Mouse (Mus musculus) heart, embryonic 16.5 days (tissue): Measurements from ENCODE around the gene Pdlim1. TPM values are rescaled to one million over a fixed set of nuclear protein-coding genes. Genes with fewer than 3 reads are reported as not detected.

Experiments
- ATAC-seq: fragments of 200-750 bp; cut with Nextera tagmentation; replicated peaks from 2 replicates; pipeline ENCODE4 v1.8.0; 2017; ENCODE audit warnings: moderate number of reproducible peaks; ENCODE audit not compliant: insufficient read depth, low FRiP score; ENCODE audit errors: extremely low read depth
- H3K27ac ChIP-seq: fragments of 300-500 bp; sonication (generic); 2 replicates; pipeline ENCODE4 v1.5.1; 2014; ENCODE audit warnings: mild to moderate bottlenecking, low read length, control low read depth, moderate library complexity
- H3K27me3 ChIP-seq: fragments of 300-500 bp; sonication (generic); 2 replicates; pipeline ENCODE4 v1.6.1; 2014; ENCODE audit warnings: low read length, mixed read lengths; ENCODE audit not compliant: control insufficient read depth, insufficient read depth
- H3K36me3 ChIP-seq: fragments of 300-500 bp; sonication (generic); 2 replicates; pipeline ENCODE4 v1.6.1; 2014; ENCODE audit not compliant: control insufficient read depth, insufficient read depth
- H3K4me1 ChIP-seq: fragments of 300-500 bp; sonication (generic); 2 replicates; pipeline ENCODE4 v1.6.1; 2014; ENCODE audit warnings: low read length, mixed read lengths; ENCODE audit not compliant: control insufficient read depth, insufficient read depth
- H3K4me2 ChIP-seq: fragments of 300-500 bp; sonication (generic); 2 replicates; pipeline ENCODE4 v1.6.1; 2014; ENCODE audit warnings: low read depth, mild to moderate bottlenecking, control low read depth, low read length
- H3K4me3 ChIP-seq: fragments of 300-500 bp; sonication (generic); 2 replicates; pipeline ENCODE4 v1.5.1; 2014; ENCODE audit warnings: mild to moderate bottlenecking, control low read depth, low read length
- H3K9ac ChIP-seq: fragments of 300-500 bp; sonication (generic); 2 replicates; pipeline ENCODE4 v1.6.1; 2014; ENCODE audit warnings: low read length, control low read depth
- H3K9me3 ChIP-seq: fragments of 300-500 bp; sonication (generic); replicated peaks from 2 replicates; pipeline ENCODE4 v1.6.1; 2016; ENCODE audit warnings: low read length; ENCODE audit not compliant: control insufficient read depth
- WGBS: fragments of 180-500 bp; shearing (Covaris S2); extraction: QIAGEN DNeasy Blood & Tissue Kit; methylation state at CpG from one replicate; pipeline ENCODE4 v1.1.7; 2014; 5-methylcytosine and 5-hydroxymethylcytosine counted together
- polyA plus RNA-seq: library from polyadenylated mRNA; unstranded; fragments of >200 nt; fragmentation: Nextera tagmentation; extraction: Ambion mirVana; gene quantifications from 2 replicates; pipeline ENCODE4 v1.2.1, GENCODE M21; 2015

Pdlim1 gene
- polyA plus RNA-seq, 1 experiment from 2014 or later: 267 TPM

- Histone ChIP-seq H3K4me3 (no peak overlapping the region), H3K9ac (no peak overlapping the region), H3K9me3 (no peaks in the 10 kb centered on the region), H3K4me1 (peaks cover 19% of the 10 kb centered on the region), H3K4me2 (no peak overlapping the region), H3K27ac (peak overlapping the region; percentile 19; the same call in 1 of the 2 replicates), H3K27me3 (no peaks in the 10 kb centered on the region), H3K36me3 (peaks cover 24% of the 10 kb centered on the region)
- ATAC-seq: no peak
- 76% methylated on average over 2 of the region's 2 CpGs for WGBS
Observed at GRCm38 (mm10) chr19:40306631-40307030, 35.0 kb upstream of the Pdlim1 start.

GRCm38 (mm10) chr19:40305456-40305855 lies 33.8 kb upstream of the Pdlim1 start:
- Histone ChIP-seq H3K27ac (no peak overlapping the region), H3K27me3 (no peaks in the 10 kb centered on the region), H3K4me3 (no peak overlapping the region), H3K9me3 (no peaks in the 10 kb centered on the region), H3K4me1 (peaks cover 19% of the 10 kb centered on the region), H3K4me2 (no peak overlapping the region), H3K9ac (no peak overlapping the region), H3K36me3 (peaks cover 17% of the 10 kb centered on the region)
- WGBS: 71% methylated on average over 7 of the region's 7 CpGs
- no peak for ATAC-seq

- H3K36me3 ChIP-seq: peaks cover 2% of the 10 kb centered on the region; the same call in 1 of the 2 replicates
- H3K9ac ChIP-seq: peak overlapping the region; percentile 58
- H3K27ac ChIP-seq: peak overlapping the region; percentile 79
- ATAC-seq: peak; percentile 90
- no peaks in the 10 kb centered on the region for H3K9me3 ChIP-seq
- peak overlapping the region; percentile 37; the same call in 1 of the 2 replicates for H3K4me2 ChIP-seq
- H3K27me3 ChIP-seq: no peaks in the 10 kb centered on the region
- H3K4me1 ChIP-seq: peaks cover 28% of the 10 kb centered on the region
- no peak overlapping the region for H3K4me3 ChIP-seq
- WGBS: 34% methylated on average over 9 of the region's 9 CpGs
Observed at GRCm38 (mm10) chr19:40302916-40303315, 31.3 kb upstream of the Pdlim1 start.

GRCm38 (mm10) chr19:40302477-40302876 lies 30.8 kb upstream of the Pdlim1 start:
- Histone ChIP-seq H3K27me3 (no peaks in the 10 kb centered on the region), H3K27ac (peak overlapping the region; percentile 79), H3K4me3 (no peak overlapping the region), H3K36me3 (0 out of 2 replicates have a peak, but pooled peaks cover 2% of the 10 kb centered on the region), H3K9me3 (no peaks in the 10 kb centered on the region), H3K9ac (peak overlapping the region; percentile 58), H3K4me2 (peak overlapping the region; percentile 37), H3K4me1 (peaks cover 32% of the 10 kb centered on the region)
- ATAC-seq: no peak
- WGBS: 37% methylated on average over 5 of the region's 5 CpGs

- Histone ChIP-seq H3K4me2 (no peak overlapping the region), H3K4me3 (no peak overlapping the region), H3K4me1 (peaks cover 42% of the 10 kb centered on the region), H3K9ac (no peak overlapping the region), H3K27ac (no peak overlapping the region), H3K9me3 (no peaks in the 10 kb centered on the region), H3K27me3 (no peaks in the 10 kb centered on the region), H3K36me3 (peaks cover 1% of the 10 kb centered on the region; the same call in 1 of the 2 replicates)
- no peak for ATAC-seq
- 86% methylated on average over 12 of the region's 12 CpGs for WGBS
Observed at GRCm38 (mm10) chr19:40299983-40300759, 28.5 kb upstream of the Pdlim1 start.

GRCm38 (mm10) chr19:40299182-40299581 lies 27.5 kb upstream of the Pdlim1 start:
- Histone ChIP-seq H3K4me1 (peaks cover 38% of the 10 kb centered on the region), H3K36me3 (peaks cover 5% of the 10 kb centered on the region), H3K4me3 (no peak overlapping the region), H3K4me2 (no peak overlapping the region), H3K9ac (no peak overlapping the region), H3K27ac (no peak overlapping the region), H3K9me3 (no peaks in the 10 kb centered on the region), H3K27me3 (no peaks in the 10 kb centered on the region)
- WGBS: 86% methylated on average over 6 of the region's 6 CpGs
- ATAC-seq: no peak

- H3K27ac ChIP-seq: peak overlapping the region; percentile 48; the same call in 1 of the 2 replicates
- H3K27me3 ChIP-seq: no peaks in the 10 kb centered on the region
- H3K4me3 ChIP-seq: no peak overlapping the region
- 73% methylated on average over 2 of the region's 2 CpGs for WGBS
- peaks cover 37% of the 10 kb centered on the region for H3K4me1 ChIP-seq
- H3K4me2 ChIP-seq: no peak overlapping the region
- H3K9me3 ChIP-seq: no peaks in the 10 kb centered on the region
- H3K9ac ChIP-seq: no peak overlapping the region
- H3K36me3 ChIP-seq: peaks cover 7% of the 10 kb centered on the region
- ATAC-seq: no peak
Observed at GRCm38 (mm10) chr19:40298574-40298973, 26.9 kb upstream of the Pdlim1 start.

GRCm38 (mm10) chr19:40297798-40298144 lies 26.1 kb upstream of the Pdlim1 start:
- Histone ChIP-seq H3K9me3 (no peaks in the 10 kb centered on the region), H3K9ac (no peak overlapping the region), H3K4me2 (no peak overlapping the region), H3K36me3 (peaks cover 7% of the 10 kb centered on the region), H3K27me3 (no peaks in the 10 kb centered on the region), H3K27ac (peak overlapping the region; percentile 80), H3K4me1 (peaks cover 29% of the 10 kb centered on the region), H3K4me3 (no peak overlapping the region)
- WGBS: 27% methylated on average over 4 of the region's 4 CpGs
- no peak for ATAC-seq

- Histone ChIP-seq H3K36me3 (peaks cover 7% of the 10 kb centered on the region), H3K4me3 (no peak overlapping the region), H3K27ac (peak overlapping the region; percentile 80), H3K4me1 (peaks cover 25% of the 10 kb centered on the region), H3K9ac (0 out of 2 replicates have a peak overlapping the region, but pooled peaks have one; percentile 18), H3K9me3 (no peaks in the 10 kb centered on the region), H3K27me3 (no peaks in the 10 kb centered on the region), H3K4me2 (no peak overlapping the region)
- 57% methylated on average over 7 of the region's 7 CpGs for WGBS
- peak; percentile 77 for ATAC-seq
Observed at GRCm38 (mm10) chr19:40297078-40297797, 25.6 kb upstream of the Pdlim1 start.
